Mouse (Mus musculus): Measurements from ENCODE around the gene Ints11.
A peak's percentile ranks its signal among the peaks of the same experiment; 100 is the strongest.

The Ints11 gene

DNA sequence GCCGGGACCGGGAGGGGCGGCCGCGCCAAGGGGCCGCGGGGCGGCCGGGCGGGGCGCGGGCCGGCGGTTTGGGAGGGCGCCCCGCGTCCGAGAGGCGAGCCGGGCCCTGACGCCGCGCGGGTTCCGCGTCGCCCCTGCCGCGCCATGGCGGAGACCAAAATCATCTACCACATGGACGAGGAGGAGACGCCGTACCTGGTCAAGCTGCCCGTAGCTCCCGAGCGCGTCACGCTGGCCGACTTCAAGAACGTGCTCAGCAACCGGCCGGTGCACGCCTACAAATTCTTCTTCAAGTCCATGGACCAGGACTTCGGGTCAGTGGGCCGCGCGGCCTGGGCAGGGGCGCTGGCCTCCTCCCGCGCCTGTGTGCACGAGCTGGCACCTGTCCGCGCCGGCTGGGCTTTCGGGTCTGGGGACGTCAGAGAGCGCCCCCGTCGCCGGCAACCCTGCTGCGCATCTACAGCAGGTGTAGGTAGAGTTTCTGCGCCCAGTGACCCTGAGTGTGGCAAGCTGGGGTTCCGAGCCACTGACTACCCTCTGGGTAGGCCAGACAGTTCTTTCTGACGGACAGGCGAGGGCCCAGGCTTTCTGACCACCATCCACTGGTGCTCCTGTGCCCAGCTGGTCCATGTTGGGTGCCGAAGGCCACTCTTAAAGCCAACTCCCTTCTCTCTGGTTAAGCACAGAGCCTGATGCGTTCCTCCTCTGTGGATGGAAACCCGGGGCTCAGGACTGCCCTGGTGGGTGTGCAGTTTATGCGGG is 21.6 kb upstream of the Ints11 start:
- ATAC-seq (ENCODE audit: insufficient number of reproducible peaks, low FRiP score, low TSS enrichment): peak; percentile 31; the same call in 1 of the 2 replicates

DNA sequence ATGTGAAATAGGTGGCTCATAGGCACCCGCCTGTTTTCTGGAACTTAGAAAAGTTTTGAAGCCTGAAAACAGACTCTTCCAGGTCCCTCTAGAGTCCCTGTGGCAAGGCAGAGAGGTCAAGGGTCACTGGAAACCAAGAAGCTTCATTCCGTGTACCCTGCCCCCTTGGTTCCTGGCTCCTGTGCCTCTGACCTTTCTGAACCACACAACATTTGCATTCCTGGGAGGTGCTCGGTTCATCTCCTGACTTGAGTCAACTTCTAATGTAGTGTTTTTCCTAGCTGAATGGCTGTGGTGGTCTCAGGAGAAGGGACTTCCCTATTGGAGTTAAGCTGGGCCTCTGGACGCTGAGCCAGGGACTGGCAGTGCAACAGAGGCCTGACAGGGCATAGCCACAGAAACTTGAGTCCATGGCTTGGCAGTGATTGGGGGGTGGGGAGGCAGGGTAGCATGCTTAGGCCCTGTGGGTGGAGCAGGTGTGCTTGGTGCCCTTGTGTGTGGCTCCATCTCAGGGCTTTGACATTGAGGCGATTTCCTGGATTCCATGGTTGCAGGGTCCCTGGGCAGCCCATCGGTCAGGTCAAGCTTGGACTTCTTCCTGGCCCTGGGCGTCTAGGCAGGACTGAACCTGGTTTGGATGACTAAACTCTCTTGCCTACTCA is 20.8 kb upstream of the Ints11 start:
- ATAC-seq (ENCODE audit: insufficient number of reproducible peaks, low FRiP score, low TSS enrichment): no peak

DNA sequence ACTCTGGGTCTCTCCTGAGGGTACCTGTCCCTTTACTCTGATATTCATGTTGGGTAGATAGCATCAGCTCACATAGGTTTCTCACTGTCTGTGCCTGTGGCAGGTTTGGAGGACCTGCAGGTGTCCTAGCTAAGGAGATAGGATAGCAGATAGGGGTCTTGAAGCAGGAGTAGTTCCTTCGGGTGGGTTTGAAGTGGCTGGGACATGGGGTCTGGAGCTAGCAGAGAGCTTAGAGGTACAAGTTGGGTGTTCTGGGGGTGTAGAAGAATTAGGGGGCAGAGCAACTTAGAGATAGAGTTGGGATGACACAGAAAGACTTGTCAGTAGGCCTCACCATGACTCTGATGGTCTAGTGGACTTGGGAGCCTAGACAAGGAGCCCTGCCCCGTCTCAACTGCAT is 20.0 kb upstream of the Ints11 start:
- ATAC-seq (ENCODE audit: insufficient number of reproducible peaks, low FRiP score, low TSS enrichment): no peak

DNA sequence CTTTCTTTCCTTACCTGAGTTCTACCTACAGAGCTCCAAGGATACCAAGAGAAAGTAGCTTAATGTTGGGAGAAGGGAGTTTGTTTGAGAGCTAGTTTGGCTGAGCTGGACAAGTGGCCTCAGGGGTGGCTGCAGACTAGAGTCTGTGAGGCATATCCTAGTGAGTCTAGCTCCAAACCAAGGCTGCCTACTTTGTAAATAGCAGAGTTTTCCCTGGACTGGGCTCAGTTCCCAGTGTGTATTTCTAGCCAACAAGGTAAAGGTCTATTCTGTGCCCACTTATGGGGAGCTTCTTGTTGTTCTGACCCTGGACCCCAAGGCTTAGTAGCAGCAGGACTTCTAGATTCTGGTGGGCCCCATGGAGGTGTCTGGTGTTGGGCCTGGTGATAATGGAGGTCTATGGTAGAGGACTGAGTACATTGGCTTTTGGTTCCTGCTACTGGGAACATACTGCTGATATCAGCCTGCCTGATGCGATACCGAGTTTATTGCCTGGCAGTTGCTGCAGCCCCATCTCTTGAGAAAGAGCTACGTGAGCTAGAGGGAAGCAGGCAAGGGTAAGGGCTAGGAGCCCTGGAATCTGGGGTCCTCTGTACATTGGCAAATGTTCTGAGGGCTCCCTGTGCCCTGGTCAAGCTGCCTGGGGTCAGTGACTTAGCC is 19.4 kb upstream of the Ints11 start:
- no peak for ATAC-seq (ENCODE audit: insufficient number of reproducible peaks, low FRiP score, low TSS enrichment)

DNA sequence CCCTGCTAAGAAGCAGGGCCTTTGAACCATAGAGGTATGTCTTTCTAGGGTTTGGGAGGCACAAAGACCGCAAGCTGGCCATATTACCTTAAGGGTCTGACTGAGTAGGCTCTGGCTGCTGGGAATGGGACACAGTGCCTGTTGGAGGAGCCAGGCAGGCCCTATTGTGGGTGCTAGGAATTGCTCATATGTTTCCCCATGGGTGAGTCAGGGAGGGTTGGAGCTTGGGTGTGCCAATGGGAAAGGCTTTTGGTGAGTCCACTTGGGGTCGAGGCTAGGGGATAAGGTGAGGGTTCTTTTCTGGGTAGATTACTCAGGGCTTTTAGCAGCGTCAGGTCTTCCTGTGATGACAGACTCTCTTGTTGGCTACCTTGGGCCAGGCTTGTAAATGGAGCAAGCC is 18.0 kb upstream of the Ints11 start:
- ATAC-seq (ENCODE audit: insufficient number of reproducible peaks, low FRiP score, low TSS enrichment): no peak

DNA sequence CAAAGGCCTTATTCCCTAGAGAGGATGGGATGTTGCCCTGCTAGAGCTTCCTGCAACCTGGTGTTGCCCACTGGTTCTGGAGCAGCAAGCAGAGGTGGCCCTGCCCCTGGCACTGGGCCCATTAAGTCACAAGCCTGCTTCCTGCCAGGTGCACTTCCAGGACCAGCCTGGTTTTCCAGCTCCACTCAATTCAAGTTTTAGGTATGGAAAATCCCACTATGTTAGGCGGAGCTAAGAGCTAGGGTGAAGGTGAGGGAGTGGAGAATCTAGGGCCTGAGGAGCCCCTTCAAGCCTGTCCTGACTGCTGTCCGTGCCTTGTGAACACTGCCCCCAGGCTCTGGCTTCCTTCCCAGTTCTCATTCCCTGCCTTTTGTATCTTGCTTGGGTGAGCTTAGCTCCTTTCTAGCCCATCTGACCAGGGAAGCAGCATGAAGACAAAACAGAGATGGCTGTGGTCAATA is 17.4 kb upstream of the Ints11 start:
- ATAC-seq (ENCODE audit: insufficient number of reproducible peaks, low FRiP score, low TSS enrichment): no peak

DNA sequence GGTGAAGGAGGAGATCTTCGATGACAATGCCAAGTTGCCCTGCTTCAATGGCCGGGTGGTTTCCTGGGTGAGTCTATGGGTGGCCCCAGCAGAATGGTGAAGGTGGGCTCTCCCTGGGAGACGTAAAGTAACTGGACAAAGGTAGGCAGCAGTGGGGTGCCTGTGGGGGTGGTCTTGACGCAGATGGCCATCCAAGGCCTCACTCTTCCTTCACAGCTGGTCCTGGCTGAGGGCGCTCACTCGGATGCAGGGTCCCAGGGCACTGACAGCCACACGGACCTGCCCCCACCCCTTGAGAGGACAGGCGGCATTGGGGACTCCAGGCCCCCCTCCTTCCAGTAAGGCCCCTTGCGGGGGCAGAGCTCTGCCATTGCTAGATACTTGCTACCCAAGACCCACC is 15.9 kb upstream of the Ints11 start:
- ATAC-seq (ENCODE audit: insufficient number of reproducible peaks, low FRiP score, low TSS enrichment): no peak

DNA sequence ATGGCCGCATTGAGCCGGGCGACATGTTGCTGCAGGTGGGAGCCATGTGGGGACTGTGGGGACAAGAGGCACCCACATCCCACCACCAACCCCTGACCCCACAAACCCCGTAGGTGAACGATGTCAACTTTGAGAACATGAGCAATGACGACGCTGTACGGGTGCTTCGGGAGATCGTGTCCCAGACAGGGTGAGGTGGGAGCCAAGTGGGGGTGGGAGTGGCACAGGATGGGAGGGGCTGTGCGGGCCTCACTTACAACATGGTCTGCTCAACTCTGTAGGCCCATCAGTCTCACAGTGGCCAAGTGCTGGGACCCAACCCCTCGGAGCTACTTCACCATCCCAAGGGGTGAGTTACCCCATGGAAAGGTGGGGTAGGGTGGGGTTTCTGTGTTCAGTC is 14.4 kb upstream of the Ints11 start:
- ATAC-seq (ENCODE audit: insufficient number of reproducible peaks, low FRiP score, low TSS enrichment): no peak

DNA sequence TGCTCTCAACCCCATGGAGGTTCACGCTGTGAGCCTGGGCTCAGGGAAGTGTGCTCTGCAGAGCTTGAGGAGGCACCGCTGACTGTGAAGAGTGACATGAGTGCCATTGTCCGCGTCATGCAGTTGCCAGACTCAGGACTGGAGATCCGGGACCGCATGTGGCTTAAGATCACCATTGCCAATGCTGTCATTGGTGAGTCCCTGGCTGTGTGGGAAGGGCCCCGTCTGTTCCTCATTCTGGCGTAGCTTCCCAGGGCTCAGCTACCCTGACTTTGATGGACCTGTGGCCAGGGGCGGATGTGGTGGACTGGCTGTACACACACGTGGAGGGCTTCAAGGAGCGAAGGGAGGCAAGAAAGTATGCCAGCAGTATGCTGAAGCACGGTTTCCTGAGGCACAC is 13.3 kb upstream of the Ints11 start:
- no peak for ATAC-seq (ENCODE audit: insufficient number of reproducible peaks, low FRiP score, low TSS enrichment)

DNA sequence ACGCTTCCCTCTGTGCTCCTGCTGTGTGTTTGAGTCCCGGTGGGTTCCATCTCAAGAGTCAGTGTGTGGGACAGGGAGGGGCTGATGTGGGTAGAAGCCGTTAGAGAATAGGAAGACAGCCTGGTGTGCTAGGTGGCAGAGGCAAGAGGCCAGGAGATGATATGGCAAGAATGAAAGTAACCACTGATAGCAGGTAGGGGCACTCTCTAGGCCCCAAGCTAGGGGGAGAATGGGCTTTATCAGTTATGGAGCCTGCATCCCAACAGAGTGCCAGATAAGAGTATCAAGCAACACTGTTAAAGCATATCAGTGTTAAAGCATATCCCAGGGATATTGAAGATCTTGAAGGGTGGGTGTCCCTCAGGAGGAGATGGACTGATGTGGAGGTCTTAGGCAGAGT is 12.5 kb upstream of the Ints11 start:
- ATAC-seq (ENCODE audit: insufficient number of reproducible peaks, low FRiP score, low TSS enrichment): no peak

DNA sequence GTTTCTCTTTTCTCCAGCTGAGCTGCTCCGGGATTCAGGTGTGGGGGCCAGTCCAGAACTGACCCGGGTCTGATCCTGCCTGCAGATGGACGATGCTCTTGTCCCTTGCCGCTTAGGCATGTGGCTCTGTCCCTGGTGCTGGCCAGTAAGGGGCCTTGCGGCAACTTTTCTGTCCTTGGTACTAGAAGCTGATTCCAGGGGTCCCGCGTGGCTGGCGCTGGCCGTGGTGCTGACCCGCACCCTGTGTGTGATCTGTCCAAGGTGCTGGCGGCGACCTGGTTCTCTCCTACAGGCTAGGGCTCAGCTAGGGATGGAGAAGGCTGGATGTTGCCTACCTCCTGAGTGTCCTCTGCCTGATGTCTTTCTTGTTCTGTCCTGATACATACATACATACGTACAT is 10.0 kb upstream of the Ints11 start:
- no peak for ATAC-seq (ENCODE audit: insufficient number of reproducible peaks, low FRiP score, low TSS enrichment)

DNA sequence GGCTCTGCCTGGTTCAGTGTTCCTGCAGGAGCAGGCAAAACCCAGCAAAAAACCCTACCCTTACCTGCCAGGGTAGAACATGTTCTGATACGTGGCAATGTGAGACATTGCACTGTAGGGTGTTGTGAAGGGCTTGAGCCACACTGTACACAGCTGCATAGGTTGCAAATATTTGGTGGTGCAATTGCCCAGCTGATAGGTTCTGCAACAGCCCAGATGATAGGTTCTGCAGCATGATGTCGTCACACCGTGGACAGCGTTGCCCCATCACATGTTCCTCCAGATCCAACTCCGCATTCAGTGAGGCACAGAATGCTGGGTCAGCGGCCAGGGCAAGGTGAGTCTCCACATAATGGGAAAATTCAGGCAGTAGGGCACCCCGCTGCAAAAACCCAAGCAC is 7.6 kb upstream of the Ints11 start:
- ATAC-seq (ENCODE audit: insufficient number of reproducible peaks, low FRiP score, low TSS enrichment): no peak

DNA sequence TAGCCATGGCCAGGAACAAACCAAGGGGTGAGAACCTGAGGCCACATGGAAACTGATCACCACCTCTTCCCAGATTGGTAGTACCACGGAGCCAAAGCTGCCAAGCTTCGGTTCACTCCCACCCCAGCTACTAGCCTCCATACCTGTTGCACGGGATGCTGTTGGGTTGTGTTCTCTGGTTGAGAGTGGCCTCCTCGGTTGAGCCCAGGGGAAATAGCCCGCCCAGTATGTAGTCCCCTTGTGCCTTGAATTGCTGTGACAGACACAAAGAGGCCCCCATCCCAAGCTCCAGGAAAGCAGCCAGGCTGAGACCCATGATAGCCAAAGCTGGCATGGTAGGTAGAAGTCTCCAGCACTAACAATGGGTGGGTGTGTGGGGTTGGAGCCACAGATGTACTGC is 6.3 kb upstream of the Ints11 start, which contains the start of gene Tas1r3:
Tas1r3 (minus strand) TSS at position 362 of the 400 bp plus-strand sequence.
- ATAC-seq (ENCODE audit: insufficient number of reproducible peaks, low FRiP score, low TSS enrichment): no peak

DNA sequence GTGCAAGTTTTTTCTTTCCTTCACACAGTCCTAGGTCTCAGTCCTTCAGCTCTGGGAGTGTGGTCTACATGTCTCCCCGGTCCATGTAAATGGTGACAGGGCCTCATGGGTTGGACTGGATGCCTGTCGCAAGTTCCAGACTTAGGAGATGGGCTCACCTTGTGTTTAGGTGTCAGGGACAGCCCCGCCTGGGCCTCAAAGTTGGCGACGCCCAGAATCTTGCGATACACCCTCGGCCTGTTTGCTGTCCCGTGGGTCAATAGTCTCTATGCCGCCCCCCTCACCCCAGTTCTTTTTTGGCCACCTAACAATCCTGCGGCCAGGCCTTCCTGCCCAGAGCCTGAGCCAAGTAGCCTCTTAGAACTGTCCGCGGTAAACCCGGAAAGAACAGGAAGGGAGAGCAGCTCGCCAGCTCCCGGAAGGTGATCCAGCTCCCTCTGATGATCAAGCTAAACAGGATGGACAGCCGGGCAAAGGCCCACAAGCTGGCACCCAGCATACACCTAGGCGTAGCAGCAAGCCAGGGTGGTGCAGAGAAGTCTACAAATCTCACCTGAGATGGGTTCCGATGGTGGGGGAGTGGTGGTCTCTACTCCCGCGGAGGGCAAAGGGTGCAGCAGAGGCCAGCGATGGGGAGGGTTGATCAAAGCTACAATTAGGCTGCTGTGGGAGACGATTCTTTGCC is 590 bp upstream of the Ints11 start:
- ATAC-seq (ENCODE audit: insufficient number of reproducible peaks, low FRiP score, low TSS enrichment): peak; percentile 11; the same call in 1 of the 2 replicates

DNA sequence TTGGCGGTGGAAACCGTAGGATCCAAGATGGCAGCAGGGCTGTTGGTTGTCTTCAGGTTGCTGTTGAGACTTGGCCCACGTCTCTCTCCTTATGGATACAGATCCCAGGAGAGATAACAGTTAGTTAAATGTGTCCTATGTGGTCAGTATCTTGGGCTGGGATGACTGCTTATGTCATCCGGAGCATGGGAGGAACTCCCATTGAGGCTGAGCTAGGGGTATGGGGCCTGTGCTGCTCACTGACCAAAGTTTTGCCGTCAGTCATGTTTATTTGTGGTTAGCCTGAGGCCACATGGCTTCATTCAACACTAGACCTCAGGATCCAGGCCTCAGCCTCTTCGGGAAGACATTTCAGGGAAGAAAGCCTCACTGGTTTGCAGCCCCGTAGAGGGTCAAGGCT is 2.1 kb downstream of the Ints11 start:
- ATAC-seq (ENCODE audit: insufficient number of reproducible peaks, low FRiP score, low TSS enrichment): no peak

DNA sequence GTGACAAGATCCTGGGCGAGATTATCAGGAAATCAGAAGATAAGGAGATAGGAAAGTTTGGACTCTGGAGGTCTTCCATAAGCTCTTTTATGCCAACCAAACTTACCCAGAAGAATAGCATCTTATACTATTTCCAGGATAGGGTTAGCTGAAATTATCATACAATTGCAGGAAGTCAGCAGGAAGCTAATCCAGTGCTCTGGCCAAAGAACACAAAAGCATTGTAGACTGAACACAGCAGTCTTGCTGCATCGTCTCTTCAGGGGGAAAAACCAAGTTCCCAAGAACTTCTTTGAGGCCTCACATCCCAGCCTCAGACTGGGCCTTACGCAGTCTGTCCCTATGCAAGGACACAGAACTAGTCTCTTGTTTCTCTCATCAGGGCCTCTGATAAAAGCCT is 14.2 kb downstream of the Ints11 start:
- no peak for ATAC-seq (ENCODE audit: insufficient number of reproducible peaks, low FRiP score, low TSS enrichment)

DNA sequence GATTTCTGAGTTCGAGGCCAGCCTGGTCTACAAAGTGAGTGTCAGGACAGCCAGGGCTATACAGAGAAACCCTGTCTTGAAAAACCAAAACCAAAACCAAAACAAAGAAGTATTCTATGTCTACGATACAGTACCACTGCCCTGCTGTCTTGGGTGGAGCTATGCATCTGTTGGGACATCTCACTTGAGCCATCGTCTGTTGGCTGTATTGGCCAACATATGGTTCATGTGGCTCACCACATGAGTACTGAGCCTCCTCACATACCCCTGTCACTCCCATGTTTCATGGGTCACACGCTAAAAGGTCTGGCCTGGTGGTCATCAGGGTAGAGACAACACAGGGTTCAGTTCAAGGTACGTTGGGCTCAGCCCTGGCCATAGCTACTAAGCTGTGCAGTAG is 17.0 kb downstream of the Ints11 start:
- no peak for ATAC-seq (ENCODE audit: insufficient number of reproducible peaks, low FRiP score, low TSS enrichment)

DNA sequence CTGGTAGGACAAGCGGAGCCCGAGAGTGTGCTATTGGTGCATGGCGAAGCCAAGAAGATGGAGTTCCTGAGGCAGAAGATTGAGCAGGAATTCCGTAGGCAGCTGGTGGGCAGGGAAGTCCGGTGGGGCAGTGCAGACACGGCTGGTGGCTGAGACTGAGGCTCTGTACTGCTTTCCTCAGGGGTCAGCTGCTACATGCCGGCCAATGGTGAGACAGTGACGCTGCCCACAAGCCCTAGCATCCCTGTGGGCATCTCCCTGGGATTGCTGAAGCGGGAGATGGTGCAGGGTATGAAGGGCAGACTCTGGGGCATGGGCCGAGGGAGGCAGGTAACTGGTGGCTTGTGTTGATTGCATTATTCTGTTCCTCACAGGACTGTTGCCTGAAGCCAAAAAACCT is 18.3 kb downstream of the Ints11 start:
- no peak for ATAC-seq (ENCODE audit: insufficient number of reproducible peaks, low FRiP score, low TSS enrichment)

DNA sequence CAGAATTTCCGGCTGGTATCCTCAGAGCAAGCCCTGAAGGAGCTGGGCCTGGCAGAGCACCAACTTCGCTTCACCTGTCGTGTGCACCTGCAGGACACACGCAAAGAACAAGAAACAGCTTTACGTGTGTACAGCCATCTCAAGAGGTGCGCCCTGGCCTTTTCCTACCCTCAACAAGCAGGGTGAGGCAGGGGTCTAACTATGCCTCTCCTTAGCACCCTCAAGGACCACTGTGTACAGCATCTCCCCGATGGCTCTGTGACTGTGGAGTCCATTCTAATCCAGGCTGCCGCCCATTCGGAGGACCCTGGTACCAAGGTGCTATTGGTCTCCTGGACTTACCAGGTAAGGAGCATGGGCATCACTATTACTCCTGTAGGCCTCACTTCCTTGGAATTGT is 18.8 kb downstream of the Ints11 start:
- ATAC-seq (ENCODE audit: insufficient number of reproducible peaks, low FRiP score, low TSS enrichment): no peak

DNA sequence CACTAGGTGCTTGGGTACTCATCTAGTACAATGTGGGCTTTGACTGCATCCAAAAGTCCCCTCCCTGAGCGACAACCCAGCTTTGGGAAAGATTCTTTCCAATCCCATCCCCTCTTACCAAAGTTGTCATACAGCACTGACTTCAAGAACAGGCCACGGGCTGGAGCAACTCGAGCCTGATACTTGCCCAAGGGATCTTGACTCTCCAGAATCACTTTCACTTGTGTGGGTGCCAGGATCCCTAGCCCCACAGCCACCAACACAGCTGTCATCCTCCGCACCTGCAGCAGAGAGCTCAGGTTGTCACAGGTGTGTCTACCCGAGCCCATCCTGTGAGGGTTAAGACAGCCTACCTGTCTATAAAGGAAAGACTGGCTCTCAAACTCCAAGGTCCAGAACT is 20.0 kb downstream of the Ints11 start:
- ATAC-seq (ENCODE audit: insufficient number of reproducible peaks, low FRiP score, low TSS enrichment): no peak

DNA sequence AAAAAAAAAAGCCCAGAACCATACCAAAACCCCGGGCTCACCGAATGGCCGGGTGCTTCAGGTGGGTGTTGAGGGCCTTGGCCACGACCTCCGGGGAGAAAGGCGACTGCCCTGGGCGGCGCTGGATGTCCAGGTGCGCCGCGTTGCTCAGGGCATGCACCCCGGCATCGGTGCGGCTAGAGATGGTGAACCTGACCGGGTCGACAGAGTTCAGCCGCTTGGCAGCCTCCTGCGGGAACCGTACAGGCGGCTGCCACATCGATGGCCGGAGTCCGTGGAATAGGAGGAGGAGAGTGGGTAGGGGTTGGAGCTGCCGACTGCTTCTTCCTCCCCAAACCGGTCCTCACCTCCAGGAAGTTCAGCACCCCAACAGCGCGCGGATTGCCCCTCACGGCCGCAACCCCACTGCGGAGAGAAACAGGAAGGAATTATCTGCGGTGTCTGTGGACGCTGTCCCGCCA is 21.7 kb downstream of the Ints11 start:
- no peak for ATAC-seq (ENCODE audit: insufficient number of reproducible peaks, low FRiP score, low TSS enrichment)
